Mouse (Mus musculus): ENCODE data around the gene Capns2. TPM values are rescaled to one million over a fixed set of nuclear protein-coding genes. Genes with fewer than 3 reads are reported as not detected.

Capns2 gene
- total RNA-seq, 2 experiments from 2014 or later: 1.1 to 1.4 TPM

DNA sequence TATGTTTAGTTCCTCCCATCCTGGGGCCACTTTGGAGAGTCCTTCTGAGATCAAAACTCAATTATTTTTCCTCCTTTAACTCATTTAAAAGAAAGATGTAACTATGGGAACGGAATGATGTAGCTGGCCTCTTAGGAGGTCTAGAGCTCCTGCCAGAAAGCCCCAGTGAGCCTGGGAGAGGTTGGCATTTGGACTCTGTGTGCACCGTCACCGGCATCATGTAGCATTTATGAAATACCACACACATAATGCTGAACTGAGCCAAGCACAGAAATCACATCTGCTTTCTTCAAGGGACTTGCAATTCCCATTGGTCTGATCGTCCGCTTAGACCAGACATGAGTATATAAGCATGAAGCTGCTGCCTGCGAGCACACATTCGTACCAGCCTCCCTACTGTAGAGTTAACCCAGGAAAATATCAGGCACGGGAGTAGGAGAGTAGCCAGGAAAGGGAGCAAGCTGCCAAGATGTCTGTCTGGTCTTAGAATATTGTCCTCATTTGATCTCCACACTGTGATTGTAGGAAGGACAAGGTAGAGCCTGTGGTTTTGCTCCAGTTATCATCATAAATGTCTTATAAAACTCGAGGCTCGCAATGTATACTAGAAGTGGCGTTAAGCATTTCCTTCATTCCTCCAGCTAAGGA, 2.4 kb downstream of the Capns2 start:
- DNase-seq (ENCODE audit: low spot score in 2 of 2): no peak

DNA sequence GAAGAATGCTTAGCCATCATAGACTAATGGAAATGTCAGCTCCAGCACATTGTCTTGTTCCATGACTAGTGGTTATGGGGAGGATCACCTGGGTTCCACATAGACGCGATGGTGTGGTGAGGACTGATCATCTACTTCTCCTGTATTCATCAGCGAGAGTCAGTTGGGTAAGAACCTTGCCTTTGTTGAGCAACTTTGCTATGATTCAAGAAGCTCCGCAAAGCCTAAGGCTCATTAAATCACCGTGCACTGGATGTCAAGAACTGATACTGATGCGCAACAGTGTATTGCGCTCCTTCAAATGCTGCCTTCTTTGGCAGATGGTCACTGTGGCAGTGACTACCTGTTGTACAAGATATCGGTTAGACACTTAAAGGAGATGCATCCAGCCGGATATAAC, 5.3 kb downstream of the Capns2 start:
- DNase-seq (ENCODE audit: low spot score in 2 of 2): no peak

DNA sequence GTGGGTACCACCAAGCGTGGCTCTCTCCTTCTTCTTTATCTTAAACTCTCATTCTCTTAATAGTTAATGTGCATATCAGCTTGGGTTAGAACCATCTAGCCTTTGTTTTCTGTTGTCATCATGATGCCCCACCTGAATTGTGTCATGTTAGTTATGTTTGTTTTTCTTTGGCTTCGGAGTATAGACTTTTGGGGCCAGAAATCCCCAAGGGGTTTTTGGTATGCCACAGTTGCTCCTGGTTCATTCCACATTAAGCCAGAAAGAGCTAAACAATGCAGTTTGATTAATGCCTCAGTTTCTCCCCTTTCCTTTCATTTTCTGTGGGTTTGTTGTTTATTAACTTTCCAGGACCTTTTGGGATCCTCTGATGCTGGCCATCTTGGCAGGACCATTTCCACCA, 7.2 kb downstream of the Capns2 start:
- no peak for DNase-seq (ENCODE audit: low spot score in 2 of 2)

DNA sequence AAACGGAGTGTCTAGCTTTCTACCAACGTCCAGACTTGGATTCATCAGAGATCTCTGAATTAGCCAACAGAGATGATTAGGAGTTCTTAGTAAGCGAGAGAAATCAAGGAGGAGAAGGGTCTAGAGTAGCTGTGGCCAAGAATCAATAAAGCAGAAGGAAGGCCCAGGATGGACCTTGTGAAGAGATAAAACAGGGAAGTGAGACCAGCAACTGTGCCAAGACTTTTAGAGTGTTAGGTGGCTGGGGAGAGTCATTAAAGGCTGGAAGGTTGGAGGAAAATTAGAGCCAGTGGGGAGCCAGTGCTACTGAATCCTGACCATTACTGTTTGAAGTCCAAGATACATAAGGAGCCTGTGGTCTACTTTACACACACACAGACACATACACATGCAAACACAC, 10.3 kb downstream of the Capns2 start:
- DNase-seq (ENCODE audit: low spot score in 2 of 2): no peak

DNA sequence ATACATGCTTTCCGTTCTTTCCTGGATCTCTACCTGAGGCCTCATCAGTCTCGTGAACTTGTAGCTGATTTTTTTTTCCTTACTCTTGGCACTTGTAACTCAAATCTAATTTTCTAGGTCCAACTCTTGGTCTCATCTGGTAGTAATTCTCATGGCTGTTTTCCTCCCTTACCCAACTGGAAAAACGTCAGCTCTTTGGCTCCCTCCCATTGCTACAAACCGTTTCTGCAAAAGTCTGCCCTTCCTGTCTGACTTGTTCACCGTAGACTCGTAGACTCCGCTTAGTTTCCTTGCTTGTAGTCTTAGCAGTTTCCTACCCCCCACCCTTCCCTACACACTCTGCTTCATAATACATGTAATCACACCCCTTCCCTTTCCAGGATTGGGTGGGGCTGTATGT, 12.2 kb downstream of the Capns2 start:
- no peak for DNase-seq (ENCODE audit: low spot score in 2 of 2)

DNA sequence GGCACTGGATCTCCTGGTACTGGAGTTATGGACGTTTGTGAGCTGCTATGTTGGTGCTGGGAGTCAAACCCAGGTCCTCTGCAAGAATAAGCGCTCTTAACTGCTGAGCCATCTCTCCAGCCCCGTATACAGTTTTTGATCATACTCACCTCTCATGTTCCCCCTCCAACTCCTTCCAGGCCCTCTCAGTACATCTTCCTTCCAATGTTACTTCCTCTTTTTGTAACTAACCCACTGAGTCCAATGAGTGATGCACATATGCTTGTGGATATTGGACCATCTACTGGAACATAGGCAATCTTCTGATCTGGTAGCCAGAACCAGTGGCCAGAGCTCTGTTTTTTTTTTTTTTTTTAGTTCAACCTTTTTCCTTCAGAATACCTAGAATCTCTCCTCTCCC, 14.9 kb downstream of the Capns2 start:
- no peak for DNase-seq (ENCODE audit: low spot score in 2 of 2)

DNA sequence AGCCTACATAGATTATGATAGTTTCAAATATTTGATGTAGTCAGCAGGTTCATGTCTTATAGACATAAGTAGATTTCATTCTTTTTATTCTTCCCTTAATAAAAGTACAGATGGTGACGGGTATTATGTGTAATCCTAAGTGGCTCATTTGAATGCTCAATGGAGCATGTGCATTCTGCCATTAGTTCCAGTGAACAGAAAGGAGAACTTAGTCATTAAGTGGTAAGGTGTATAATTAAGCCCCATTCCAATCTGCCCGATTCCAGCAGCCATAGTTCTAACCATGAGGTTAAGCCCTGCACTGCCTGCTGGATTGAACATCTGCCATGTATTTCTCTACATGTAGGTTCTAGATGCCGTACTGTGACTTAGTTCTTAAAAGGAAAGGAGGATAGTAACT, 20.6 kb downstream of the Capns2 start:
- DNase-seq (ENCODE audit: low spot score in 2 of 2): no peak

DNA sequence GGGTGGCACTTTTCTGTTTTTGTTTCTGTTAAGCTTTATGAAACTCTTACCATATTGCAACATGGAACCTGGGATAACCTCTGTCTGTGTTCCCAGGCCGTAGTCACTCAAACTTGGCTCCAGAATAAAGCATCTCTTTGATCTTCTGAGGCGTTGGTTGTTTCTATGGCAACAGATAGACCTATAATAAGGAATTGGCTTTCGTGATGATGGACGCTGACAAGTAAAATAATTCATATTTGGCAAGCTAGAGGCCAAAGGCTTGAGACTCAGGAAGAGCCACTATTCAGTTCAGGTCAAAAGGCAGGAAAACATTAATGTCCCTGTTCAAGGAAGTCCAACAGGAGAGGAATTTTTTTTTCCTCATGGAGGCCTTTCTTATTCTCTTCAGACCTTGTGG, 27.8 kb downstream of the Capns2 start:
- no peak for DNase-seq (ENCODE audit: low spot score in 2 of 2)

DNA sequence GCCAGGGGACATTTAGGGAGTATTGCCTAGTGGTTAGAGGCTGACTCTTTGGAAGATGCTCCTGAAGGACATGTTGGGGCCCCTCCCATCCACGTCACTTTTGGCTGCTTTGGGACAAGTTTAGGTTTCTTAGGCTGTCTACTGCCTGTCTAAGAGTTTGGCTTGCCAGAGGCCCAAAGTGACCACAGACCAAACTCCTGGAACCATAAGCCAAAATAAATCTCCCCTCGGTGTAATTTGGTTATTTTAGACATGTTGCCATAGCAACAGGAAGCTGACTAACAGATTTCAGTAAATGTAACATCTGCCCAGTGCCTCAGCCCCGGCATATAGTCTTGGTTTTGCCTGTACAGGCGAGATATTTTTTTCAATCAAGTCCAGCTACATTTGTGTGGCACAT, 36.8 kb downstream of the Capns2 start:
- no peak for DNase-seq (ENCODE audit: low spot score in 2 of 2)

DNA sequence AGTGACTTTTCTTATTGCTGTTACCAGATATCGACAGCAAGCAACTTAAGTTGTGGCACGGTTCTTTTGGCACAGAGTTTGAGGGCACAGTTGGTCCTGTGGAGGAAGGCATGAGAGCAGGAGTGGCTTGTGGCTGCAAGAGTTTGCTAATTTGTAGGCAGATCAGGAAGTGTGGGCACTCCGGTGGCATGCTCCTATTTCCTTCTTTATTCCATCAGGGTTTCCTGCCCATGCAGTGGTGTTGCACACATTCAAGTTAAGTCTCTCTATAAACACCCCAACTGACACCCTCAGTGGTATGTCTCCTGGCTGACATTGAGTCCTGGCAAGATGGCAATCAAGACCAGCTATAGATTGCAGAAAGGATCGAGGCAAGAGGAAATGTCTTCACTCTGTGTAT, 47.9 kb downstream of the Capns2 start:
- no peak for DNase-seq (ENCODE audit: low spot score in 2 of 2)

DNA sequence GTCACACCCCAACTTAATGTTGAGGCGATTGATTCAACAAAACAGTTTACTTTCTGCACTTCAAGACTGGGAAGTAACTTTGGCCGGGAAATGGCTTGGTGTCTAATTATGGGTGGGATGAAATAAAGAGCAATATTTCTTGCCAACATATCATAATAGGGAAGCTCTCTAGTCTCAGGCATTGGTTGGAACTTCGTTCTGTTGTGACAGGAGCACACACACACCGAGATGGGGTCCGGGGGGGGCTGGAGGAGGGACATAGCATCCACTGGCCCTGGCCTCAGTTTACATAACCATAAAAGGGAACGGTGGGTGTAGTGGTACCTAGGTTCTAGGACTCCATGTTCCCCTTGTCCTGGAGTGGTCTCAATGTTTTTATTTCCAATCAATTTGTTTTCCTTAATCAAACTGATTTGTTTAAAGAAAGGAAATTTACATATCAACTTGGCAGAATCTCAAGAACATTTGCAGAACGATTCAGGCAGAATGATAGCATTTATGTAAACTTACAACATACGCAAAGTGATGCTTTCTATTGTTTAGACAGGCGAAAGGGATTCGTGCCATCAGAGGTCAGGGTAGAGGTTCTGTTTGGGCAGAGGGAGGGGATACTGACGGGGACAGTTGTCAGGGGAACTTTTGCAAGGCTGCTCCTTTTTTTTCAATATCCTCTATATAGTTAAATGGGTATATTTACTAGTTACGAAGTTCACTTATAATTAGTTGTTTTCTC, 49.6 kb downstream of the Capns2 start:
- no peak for DNase-seq (ENCODE audit: low spot score in 2 of 2)

Small RNA genes lying within 50 kb of the gene (microRNA-seq; reads per million reads assigned to microRNA genes)
- 0 reads per million in 2 experiments for gene Gm22151

Other genes with a start within 250 kb of the Capns2 start
- under 1 TPM; 0.16 to 0.26 TPM for gene Irx6, start 227.1 kb upstream of the Capns2 start, total RNA-seq (2021)
- 10 to 100 TPM in 1 of 2 experiments, 1 to 10 TPM in 1; 8.6 to 13.9 TPM for gene Mmp2, start 74.1 kb upstream of the Capns2 start, total RNA-seq (2021)
- 10 to 100 TPM in 1 of 2 experiments, 1 to 10 TPM in 1; 8.6 to 12.2 TPM for gene Lpcat2, start 46.1 kb upstream of the Capns2 start, total RNA-seq (2021)
- under 1 TPM; 0.16 to 0.24 TPM for gene Slc6a2, start 58.7 kb downstream of the Capns2 start, total RNA-seq (2021)
- not detected for gene Ces1a, start 146.8 kb downstream of the Capns2 start, total RNA-seq (2021)
- gene Ces1b, start 178.6 kb downstream of the Capns2 start, total RNA-seq (2021): not detected
- not detected for gene Ces1c, start 229.9 kb downstream of the Capns2 start, total RNA-seq (2021)